19 mouse cellular contexts compared by ENCODE assay signal in genomic region chr3:119512596-119512995, GRCm38 (mm10).
"Had no signal": no experiment of that assay in that cellular context is flagged by ENCODE, and none has a peak within 500 bp of the region (broad histone marks: within the 10 kb centered on the region; RNA-seq: fewer than 3 reads in every experiment).

No protein-coding gene starts in this region.

- H3K4me1 ChIP-seq: midbrain, embryonic 10.5 days; midbrain, embryonic 12.5 days; neural tube, embryonic 13.5 days; neural tube, embryonic 15.5 days had no signal

- H3K27me3 ChIP-seq: midbrain, embryonic 12.5 days; neural tube, embryonic 13.5 days; neural tube, embryonic 15.5 days had no signal

- H3K4me3 ChIP-seq: midbrain, embryonic 10.5 days; midbrain, embryonic 12.5 days; myocyte; neural tube, embryonic 13.5 days; neural tube, embryonic 15.5 days had no signal

- H3K27ac ChIP-seq: midbrain, embryonic 10.5 days; midbrain, embryonic 12.5 days; neural tube, embryonic 13.5 days; neural tube, embryonic 15.5 days had no signal

- H3K9ac ChIP-seq: lung, embryonic 14.5 days; midbrain, embryonic 12.5 days; neural tube, embryonic 13.5 days; neural tube, embryonic 15.5 days had no signal

- ATAC-seq: lung, postnatal 0 days; midbrain, embryonic 16.5 days had no signal

- H3K36me3 ChIP-seq: midbrain, embryonic 10.5 days; midbrain, embryonic 12.5 days; neural tube, embryonic 13.5 days; neural tube, embryonic 15.5 days had no signal

- DNase-seq: lung, adult 18-20 months; lung, embryonic 14.5 days; lung, postnatal 4 days; midbrain, embryonic 14.5 days; retina, postnatal 1 day; right cerebral cortex, adult 18-20 months; right cerebral cortex, postnatal 25 days; right cerebral cortex, postnatal 4 days; spleen, adult 18-20 months; thymus, adult 18-20 months; thymus, postnatal 14 days; thymus, postnatal 36 days had no signal

- H3K9me3 ChIP-seq: midbrain, embryonic 10.5 days; midbrain, embryonic 12.5 days; neural tube, embryonic 13.5 days; neural tube, embryonic 15.5 days had no signal

- H3K4me2 ChIP-seq: lung, embryonic 14.5 days; midbrain, embryonic 12.5 days; neural tube, embryonic 13.5 days; neural tube, embryonic 15.5 days had no signal
